Mouse (Mus musculus) lung, adult 18-20 months (tissue): ENCODE results near the gene Zfp977.
"Not testable (repeated sequence)": the region's sequence is repeated elsewhere in the genome, so short reads cannot be mapped to it uniquely, and the experiment has no call there.

Source experiments
- DNase-seq, 2 experiments: peaks; one replicate each; pipeline ENCODE4 v3.0.0; 2022; ENCODE audit warnings: mixed read lengths in 2 of 2

The Zfp977 gene

DNA sequence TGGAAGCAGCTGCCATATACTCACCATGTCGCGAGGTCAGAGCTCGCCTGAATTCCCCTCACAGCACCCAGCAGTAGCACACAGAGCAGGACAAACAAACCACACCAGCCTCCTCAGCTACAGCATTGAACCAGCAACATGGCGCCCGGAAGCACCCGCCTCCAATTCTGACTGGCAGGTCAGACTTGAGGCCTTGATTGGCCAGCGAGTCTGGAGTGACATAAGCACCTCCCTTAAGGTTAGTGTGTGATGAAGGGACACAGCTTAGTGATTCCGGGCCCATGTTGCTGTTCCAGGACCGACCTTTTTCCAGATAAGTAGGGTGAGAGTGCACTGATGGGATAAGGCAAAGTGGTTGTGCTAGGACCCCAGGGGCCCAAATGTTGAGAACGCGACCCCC lies at the start of gene Zfp977:
Gene Zfp977, minus strand, starts transcription at position 135 of the 400 bp plus-strand sequence.
- not testable (repeated sequence) for DNase-seq

GRCm38 (mm10) chr7:42631031-42631430 lies 38.7 kb upstream of the Zfp977 start:
- DNase-seq, result not testable (repeated sequence)

DNA sequence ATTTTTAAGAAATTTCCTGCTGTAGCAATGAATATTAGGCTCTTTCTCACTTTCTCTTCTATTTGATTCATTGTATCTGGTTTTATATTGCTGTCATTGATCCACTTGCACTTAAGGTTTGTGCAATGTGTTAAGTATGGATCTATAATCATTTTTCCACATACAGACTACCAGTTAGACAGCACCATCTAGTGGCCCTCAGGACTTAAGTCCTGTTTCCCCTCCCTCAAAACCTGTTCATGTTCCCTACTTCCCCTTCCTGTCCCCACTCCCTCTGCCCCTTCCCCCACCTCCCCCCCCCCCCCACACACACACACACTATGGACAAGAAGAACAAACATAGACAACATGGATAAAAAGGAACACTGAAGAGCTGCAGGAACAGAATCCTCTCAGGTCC lies 3.3 kb upstream of the Zfp977 start:
- DNase-seq, result not testable (repeated sequence)

GRCm38 (mm10) chr7:42591311-42591710 lies 1.0 kb downstream of the Zfp977 start:
- not testable (repeated sequence) for DNase-seq

DNA sequence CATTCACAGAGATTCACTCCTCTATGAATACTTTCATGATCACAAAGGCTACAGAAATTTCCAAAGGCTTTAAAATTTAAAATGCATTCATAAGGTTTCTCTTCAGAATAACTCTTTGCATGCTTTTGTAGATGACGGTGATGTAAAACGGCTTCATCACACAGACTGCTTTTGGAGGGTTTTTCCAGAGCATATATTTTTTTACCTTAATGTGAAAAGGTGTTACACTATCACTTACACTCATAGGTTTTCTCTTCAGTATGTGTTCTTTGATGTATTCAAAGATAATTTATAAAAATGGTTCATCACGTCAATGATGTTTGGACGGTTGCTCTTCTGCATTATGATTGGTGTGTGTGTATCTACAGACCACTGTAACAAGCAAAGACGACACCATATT lies 13.9 kb downstream of the Zfp977 start, which contains the start of gene Gm21028:
Gene Gm21028, minus strand, starts transcription at position 101 of the 400 bp plus-strand sequence.
- DNase-seq, result no peak

DNA sequence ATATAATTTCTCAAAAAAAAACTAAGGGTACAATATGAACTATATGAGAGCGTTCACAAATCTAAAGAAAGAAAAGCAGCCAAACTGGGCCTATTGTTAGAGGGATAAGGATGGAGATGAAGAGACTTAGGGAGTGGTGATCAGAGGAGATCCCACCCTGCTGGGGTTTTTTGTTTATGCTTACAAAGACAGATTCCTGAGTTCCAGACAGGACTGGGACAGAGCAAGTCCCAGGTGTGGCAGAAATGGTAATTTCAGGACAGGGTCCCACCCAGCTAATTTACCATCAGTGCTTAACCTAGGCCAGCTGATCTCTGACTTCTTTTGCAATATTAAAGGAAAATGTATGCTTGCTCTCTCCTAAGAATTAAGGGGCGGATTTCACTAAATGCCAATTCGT lies 40.6 kb downstream of the Zfp977 start:
- no peak for DNase-seq
